Mouse (Mus musculus) midbrain, embryonic 11.5 days (tissue): Measurements from ENCODE around the gene Inmt. TPM values are rescaled to one million over a fixed set of nuclear protein-coding genes. Genes with fewer than 3 reads are reported as not detected.

ENCODE experiments used
- ATAC-seq: fragments of 200-750 bp; cut with Nextera tagmentation; 2 replicates; pipeline ENCODE4 v1.8.0; 2017; ENCODE audit warnings: moderate TSS enrichment, moderate library complexity; ENCODE audit not compliant: low FRiP score
- DNase-seq: peaks from one replicate; pipeline ENCODE4 v3.0.0; 2015; ENCODE audit warnings: low spot score; ENCODE audit errors: missing footprints
- H3K27ac ChIP-seq: fragments of 300-500 bp; sonication (generic); 2 replicates; pipeline ENCODE4 v1.5.1; 2014; ENCODE audit warnings: low read depth, low read length
- H3K27me3 ChIP-seq: fragments of 300-500 bp; sonication (generic); 2 replicates; pipeline ENCODE4 v1.6.1; 2014; ENCODE audit warnings: mild to moderate bottlenecking, low read length, moderate library complexity, mixed read lengths; ENCODE audit not compliant: control insufficient read depth, insufficient read depth
- H3K36me3 ChIP-seq: fragments of 300-500 bp; sonication (generic); 2 replicates; pipeline ENCODE4 v1.6.1; 2014; ENCODE audit warnings: mild to moderate bottlenecking, low read length, moderate library complexity, mixed read lengths; ENCODE audit not compliant: control insufficient read depth, insufficient read depth
- H3K4me1 ChIP-seq: fragments of 300-500 bp; sonication (generic); 2 replicates; pipeline ENCODE4 v1.6.1; 2014; ENCODE audit warnings: low read length; ENCODE audit not compliant: control insufficient read depth, insufficient read depth
- H3K4me2 ChIP-seq: fragments of 300-500 bp; sonication (generic); 2 replicates; pipeline ENCODE4 v1.6.1; 2014; ENCODE audit warnings: mild to moderate bottlenecking, moderate library complexity
- H3K4me3 ChIP-seq: fragments of 300-500 bp; sonication (generic); 2 replicates; pipeline ENCODE4 v1.5.1; 2014; ENCODE audit warnings: low read depth, low read length
- H3K9ac ChIP-seq: fragments of 300-500 bp; sonication (generic); 2 replicates; pipeline ENCODE4 v1.6.1; 2014; ENCODE audit warnings: low read length
- H3K9me3 ChIP-seq: fragments of 300-500 bp; sonication (generic); 2 replicates; pipeline ENCODE4 v1.6.1; 2016; ENCODE audit warnings: low read length; ENCODE audit not compliant: control insufficient read depth
- WGBS: fragments of 180-500 bp; shearing (Covaris S2); extraction: QIAGEN DNeasy Blood & Tissue Kit; methylation state at CpG from one replicate; pipeline ENCODE4 v1.1.7; 2014; 5-methylcytosine and 5-hydroxymethylcytosine counted together
- polyA plus RNA-seq: library from polyadenylated mRNA; unstranded; fragments of >200 nt; fragmentation: Nextera tagmentation; extraction: Ambion mirVana; gene quantifications from 2 replicates; pipeline ENCODE4 v1.2.1, GENCODE M21; 2014

The Inmt gene
- polyA plus RNA-seq, 1 experiment from 2014 or later = 0.16 TPM

DNA sequence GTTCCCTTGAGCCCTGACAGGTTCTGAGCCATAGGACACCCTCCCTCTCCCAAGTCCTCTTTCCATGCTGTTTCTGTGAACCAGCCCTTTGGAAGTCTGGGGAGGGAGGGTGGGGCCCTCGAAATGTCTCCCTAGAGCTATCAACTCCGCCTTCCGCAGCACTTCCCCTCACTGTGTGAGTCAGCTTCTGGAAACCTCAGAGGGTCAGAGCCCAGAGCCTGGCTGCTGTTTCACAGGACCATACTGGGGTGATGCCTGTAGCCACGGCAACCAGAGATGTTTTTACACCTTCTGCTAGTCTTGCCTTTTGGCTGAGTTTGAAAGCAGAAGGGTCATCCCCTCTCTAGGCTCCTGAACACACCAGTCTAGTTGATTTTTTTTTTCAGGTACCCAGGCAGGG, 51.8 kb downstream of the Inmt start:
- Histone ChIP-seq H3K9ac (no peak overlapping the region), H3K27ac (no peak overlapping the region), H3K4me2 (no peak overlapping the region), H3K27me3 (peaks cover 11% of the 10 kb centered on the region), H3K4me3 (no peak overlapping the region), H3K9me3 (no peaks in the 10 kb centered on the region), H3K4me1 (no peaks in the 10 kb centered on the region), H3K36me3 (no peaks in the 10 kb centered on the region)
- ATAC-seq = no peak
- WGBS = 56% methylated on average over 4 of the region's 4 CpGs
- no peak for DNase-seq

Other genes with a start within 250 kb of the Inmt start
- 1.9 and 2.1 TPM in 2 replicates for gene Nod1, start 202.4 kb downstream of the Inmt start, polyA plus RNA-seq
- gene Ggct, start 182.1 kb downstream of the Inmt start, polyA plus RNA-seq = 12.9 and 14.4 TPM in 2 replicates
- gene Gars, start 137.0 kb downstream of the Inmt start, polyA plus RNA-seq = 225 and 241 TPM in 2 replicates
- 0.22 and 0.50 TPM in 2 replicates for gene Crhr2, start 42.0 kb downstream of the Inmt start, polyA plus RNA-seq
- gene Mindy4, start 28.3 kb upstream of the Inmt start, polyA plus RNA-seq = 20.0 and 24.2 TPM in 2 replicates
- gene Aqp1, start 161.4 kb upstream of the Inmt start, polyA plus RNA-seq = 0.38 and 0.48 TPM in 2 replicates
- gene Ghrhr, start 201.3 kb upstream of the Inmt start, polyA plus RNA-seq = not detected in 2 replicates